Mouse (Mus musculus) layer of hippocampus, adult 8-10 months (tissue): ENCODE measurements around the gene Morn3. TPM values are rescaled to one million over a fixed set of nuclear protein-coding genes. Genes with fewer than 3 reads are reported as not detected.

Experiments used
- DNase-seq, 2 experiments: peaks; one replicate each; pipeline ENCODE4 v3.0.0; 2022; ENCODE audit warnings: low spot score in 2 of 2
- total RNA-seq, 4 experiments: library from RNA; stranded (reverse); gene quantifications; 2 replicates each; pipeline ENCODE4 v1.2.4; 2022

Morn3 gene
- total RNA-seq, 4 experiments from 2014 or later = not detected

- no peak for DNase-seq
These were observed 21.7 kb downstream of the Morn3 start for GRCm38 (mm10) chr5:123024965-123025573.

- no peak for DNase-seq
These were observed 22.5 kb downstream of the Morn3 start for GRCm38 (mm10) chr5:123024312-123024711.

- DNase-seq = no peak
These were observed 23.8 kb downstream of the Morn3 start for GRCm38 (mm10) chr5:123023049-123023448.

GRCm38 (mm10) chr5:123021438-123021837 lies 25.4 kb downstream of the Morn3 start:
- no peak for DNase-seq

GRCm38 (mm10) chr5:123020426-123020825 lies 26.4 kb downstream of the Morn3 start:
- DNase-seq = no peak

GRCm38 (mm10) chr5:123019336-123020016 lies 27.3 kb downstream of the Morn3 start:
- no peak for DNase-seq

- DNase-seq = no peak
These were observed 29.3 kb downstream of the Morn3 start for GRCm38 (mm10) chr5:123017504-123017903.

- no peak for DNase-seq
These were observed 30.9 kb downstream of the Morn3 start for GRCm38 (mm10) chr5:123015915-123016314.

GRCm38 (mm10) chr5:123014753-123015701 lies 31.8 kb downstream of the Morn3 start, which contains the start of gene Orai1:
TSS of gene Orai1 (plus strand) at chr5:123015074.
- DNase-seq = peak; percentile 94 to 97

GRCm38 (mm10) chr5:123013599-123014315 lies 33.1 kb downstream of the Morn3 start:
- DNase-seq = peak; percentile 56 to 64

- DNase-seq = no peak
These were observed 35.1 kb downstream of the Morn3 start for GRCm38 (mm10) chr5:123011705-123012104.

GRCm38 (mm10) chr5:123010806-123011205 lies 36.0 kb downstream of the Morn3 start:
- DNase-seq = no peak

GRCm38 (mm10) chr5:123009873-123010272 lies 36.9 kb downstream of the Morn3 start:
- peak in 1 of 2 experiments; percentile 56 for DNase-seq

- DNase-seq = no peak
These were observed 37.8 kb downstream of the Morn3 start for GRCm38 (mm10) chr5:123008877-123009493.

GRCm38 (mm10) chr5:123005716-123006592 lies 40.9 kb downstream of the Morn3 start:
- no peak for DNase-seq

GRCm38 (mm10) chr5:123000901-123001300 lies 45.9 kb downstream of the Morn3 start:
- DNase-seq = no peak

GRCm38 (mm10) chr5:122997205-122998204 lies 49.3 kb downstream of the Morn3 start:
- DNase-seq = peak; percentile 58 to 61

GRCm38 (mm10) chr5:122994910-122995309 lies 51.9 kb downstream of the Morn3 start:
- DNase-seq = no peak
